Mouse (Mus musculus): ENCODE results near the gene Tnfrsf21. TPM values are rescaled to one million over a fixed set of nuclear protein-coding genes. Genes with fewer than 3 reads are reported as not detected.
A peak's percentile ranks its signal among the peaks of the same experiment; 100 is the strongest.

Gene Tnfrsf21
- polyA plus RNA-seq, 1 experiment from 2014 or later: 82.2 TPM

DNA sequence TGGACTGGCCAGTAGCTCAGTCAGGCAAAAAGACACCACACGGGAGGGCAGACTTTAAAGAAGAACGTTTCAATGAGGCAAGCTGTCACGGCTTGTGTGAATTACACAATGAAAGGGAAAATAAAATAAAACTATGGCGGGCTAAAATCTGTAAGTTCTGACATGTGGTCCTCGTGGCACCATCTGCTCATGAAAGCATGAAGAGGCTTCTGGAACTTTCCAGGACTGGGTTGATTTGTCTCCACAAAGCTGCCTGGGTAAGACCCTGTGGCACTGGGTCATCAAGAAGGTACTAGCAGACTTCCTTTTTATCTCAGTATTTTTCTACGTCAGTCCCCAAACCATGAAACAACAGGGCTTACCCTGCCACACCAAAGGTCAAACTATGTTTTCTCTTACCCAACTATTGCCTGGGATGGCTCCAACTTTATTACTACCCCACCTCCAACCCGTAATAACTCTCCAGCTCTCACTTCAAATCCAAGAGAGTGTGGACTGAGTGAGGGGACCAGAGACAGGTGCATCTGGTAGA is 16.8 kb upstream of the Tnfrsf21 start:
- H3K4me1 ChIP-seq (replicated peaks): no peaks in the 10 kb centered on the region
- no peak overlapping the region for H3K27ac ChIP-seq (replicated peaks)
- no peak overlapping the region for H3K4me2 ChIP-seq
- WGBS: 81% methylated on average over 7 of the region's 7 CpGs
- no peak for ATAC-seq (ENCODE audit: low FRiP score, low read depth)
- H3K9ac ChIP-seq: no peak overlapping the region
- no peaks in the 10 kb centered on the region for H3K36me3 ChIP-seq
- H3K4me3 ChIP-seq: no peak overlapping the region
- no peaks in the 10 kb centered on the region for H3K9me3 ChIP-seq
- H3K27me3 ChIP-seq: no peaks in the 10 kb centered on the region

DNA sequence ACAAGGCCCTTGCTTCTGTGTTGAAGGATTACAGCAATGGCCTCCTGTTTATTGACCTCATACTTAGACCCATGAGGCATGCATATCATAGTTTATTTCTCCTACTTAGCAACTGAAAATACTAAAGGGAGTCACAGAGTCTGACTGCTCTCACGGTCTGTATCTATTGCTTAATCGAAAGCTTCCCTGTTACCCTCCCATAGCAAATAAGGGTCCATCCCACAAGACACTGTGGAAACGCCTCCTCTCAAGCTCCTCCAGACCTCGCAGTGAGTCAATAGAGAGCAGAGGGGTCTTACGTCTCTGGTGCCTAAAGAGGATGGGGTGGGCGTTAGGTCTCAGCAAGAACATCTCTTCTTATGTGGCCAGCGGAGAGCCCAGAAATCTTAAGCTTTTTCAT is 15.8 kb upstream of the Tnfrsf21 start:
- Histone ChIP-seq H3K4me3 (no peak overlapping the region), H3K9ac (no peak overlapping the region), H3K27me3 (no peaks in the 10 kb centered on the region), H3K9me3 (no peaks in the 10 kb centered on the region), H3K4me1 (replicated peaks) (no peaks in the 10 kb centered on the region), H3K27ac (replicated peaks) (no peak overlapping the region), H3K36me3 (no peaks in the 10 kb centered on the region), H3K4me2 (no peak overlapping the region)
- ATAC-seq (ENCODE audit: low FRiP score, low read depth): no peak
- WGBS: 87% methylated on average over 7 of the region's 7 CpGs

DNA sequence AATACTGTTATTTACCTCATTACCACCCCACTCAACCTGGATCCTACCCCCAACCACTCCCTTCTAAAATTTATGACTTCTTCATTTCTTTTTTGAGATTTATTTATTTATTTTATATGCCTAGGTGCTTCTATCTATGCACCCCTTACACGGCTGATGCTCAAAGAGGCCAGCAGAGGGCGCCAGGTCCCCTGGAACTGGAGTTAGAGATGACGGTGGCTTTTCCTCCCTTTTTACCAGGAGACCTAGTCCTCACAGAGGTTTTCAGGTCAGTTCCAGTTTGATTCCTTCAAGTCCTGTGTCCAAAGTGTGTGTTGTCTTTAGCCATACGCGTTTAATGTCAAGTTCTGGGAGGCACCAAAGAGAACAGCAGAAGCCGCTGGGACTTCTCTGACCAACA is 3.6 kb upstream of the Tnfrsf21 start:
- H3K4me1 ChIP-seq (replicated peaks): peaks cover 6% of the 10 kb centered on the region
- no peaks in the 10 kb centered on the region for H3K9me3 ChIP-seq
- H3K9ac ChIP-seq: no peak overlapping the region
- no peak overlapping the region for H3K4me3 ChIP-seq
- H3K4me2 ChIP-seq: no peak overlapping the region
- H3K27ac ChIP-seq (replicated peaks): no peak overlapping the region
- WGBS: 20% methylated on average over 6 of the region's 6 CpGs
- no peaks in the 10 kb centered on the region for H3K36me3 ChIP-seq
- H3K27me3 ChIP-seq: no peaks in the 10 kb centered on the region
- no peak for ATAC-seq (ENCODE audit: low FRiP score, low read depth)

DNA sequence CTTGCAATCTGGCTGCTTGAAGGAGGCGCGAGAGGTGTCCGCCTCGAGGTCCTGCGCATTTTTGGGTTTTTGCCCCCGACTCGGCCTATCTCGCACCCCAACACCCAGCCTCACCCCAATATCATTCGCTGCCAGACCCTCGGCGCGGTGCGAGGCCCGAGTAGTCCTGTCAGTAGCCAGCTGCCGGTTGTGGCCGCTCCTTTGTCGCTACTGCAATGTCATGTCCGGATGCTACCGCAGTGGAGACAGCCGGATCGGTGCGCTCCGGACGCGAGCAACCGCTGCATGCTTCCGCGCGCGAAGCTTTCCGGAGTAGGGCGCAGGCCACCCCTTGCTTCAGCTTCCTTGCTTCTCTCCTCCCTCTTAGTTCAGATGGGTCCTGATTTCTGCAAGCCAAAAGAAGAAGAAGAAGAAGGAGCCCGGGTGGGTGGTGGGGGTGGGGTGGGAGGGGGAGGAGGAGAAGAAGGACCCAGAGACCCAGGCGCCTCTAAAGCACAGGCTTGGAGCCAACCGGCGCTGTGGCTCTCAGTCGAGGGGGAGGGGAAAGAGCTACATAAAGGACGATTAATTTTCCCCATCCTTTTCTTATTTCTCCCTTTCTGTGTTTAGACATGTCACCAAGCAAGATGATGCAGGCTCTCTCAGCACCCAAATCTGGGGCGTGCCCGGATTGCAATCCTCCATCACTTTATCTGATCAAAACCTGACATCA is 1.1 kb downstream of the Tnfrsf21 start:
- peak; percentile 65 for ATAC-seq (ENCODE audit: low FRiP score, low read depth)
- Histone ChIP-seq H3K4me3 (peak overlapping the region; percentile 95), H3K27ac (replicated peaks) (peak overlapping the region; percentile 96), H3K36me3 (peaks cover 4% of the 10 kb centered on the region; the same call in 1 of the 2 replicates), H3K4me1 (replicated peaks) (peaks cover 26% of the 10 kb centered on the region), H3K9ac (peak overlapping the region; percentile 99), H3K4me2 (peak overlapping the region; percentile 67), H3K9me3 (no peaks in the 10 kb centered on the region), H3K27me3 (no peaks in the 10 kb centered on the region)
- WGBS: under 1% methylated on average over 36 of the region's 40 CpGs

DNA sequence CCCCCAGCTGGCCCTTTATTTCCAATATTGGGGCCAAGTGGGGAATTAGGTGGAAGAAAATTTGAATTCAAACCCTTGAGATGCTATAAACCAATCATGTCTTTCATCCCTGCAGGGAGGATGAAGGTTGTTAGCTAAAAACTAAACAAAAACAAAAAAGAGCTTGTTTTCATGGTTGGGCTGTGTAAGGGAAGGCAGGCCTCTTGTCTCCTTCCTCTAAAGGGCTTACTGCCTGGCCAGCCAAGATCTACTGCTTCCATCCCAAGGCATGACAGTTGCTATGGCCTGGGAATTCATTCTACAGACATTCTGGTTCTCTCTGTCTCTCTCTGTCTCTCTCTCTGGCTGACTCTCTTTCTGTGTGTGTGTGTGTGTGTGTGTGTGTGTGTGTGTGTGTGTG is 1.7 kb downstream of the Tnfrsf21 start:
- Histone ChIP-seq H3K4me3 (peak overlapping the region; percentile 95), H3K27ac (replicated peaks) (peak overlapping the region; percentile 96), H3K4me2 (peak overlapping the region; percentile 67), H3K9me3 (no peaks in the 10 kb centered on the region), H3K9ac (peak overlapping the region; percentile 99), H3K4me1 (replicated peaks) (peaks cover 26% of the 10 kb centered on the region), H3K36me3 (peaks cover 6% of the 10 kb centered on the region; the same call in 1 of the 2 replicates), H3K27me3 (no peaks in the 10 kb centered on the region)
- ATAC-seq (ENCODE audit: low FRiP score, low read depth): no peak

DNA sequence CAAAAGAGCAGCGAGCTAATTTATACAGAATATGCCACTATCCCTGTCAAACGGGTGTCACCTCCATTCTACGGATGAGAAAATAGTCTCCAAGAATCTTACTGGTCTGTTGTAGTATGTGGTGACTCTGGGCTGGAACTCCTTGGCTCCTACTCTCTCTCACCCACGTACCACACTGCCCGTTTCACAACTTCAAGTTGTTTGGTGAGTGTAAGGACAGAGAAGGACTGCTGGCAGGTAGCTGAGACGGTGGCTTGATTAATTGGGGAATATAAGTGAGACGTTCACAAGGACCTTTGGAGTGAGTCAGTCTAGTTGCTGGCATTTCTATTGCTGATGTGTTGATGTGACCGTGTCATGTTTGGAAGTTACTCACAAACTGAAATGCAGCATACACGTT is 3.3 kb downstream of the Tnfrsf21 start:
- H3K4me3 ChIP-seq: no peak overlapping the region
- no peak overlapping the region for H3K27ac ChIP-seq (replicated peaks)
- no peak overlapping the region for H3K9ac ChIP-seq
- no peaks in the 10 kb centered on the region for H3K9me3 ChIP-seq
- WGBS: 92% methylated on average over 9 of the region's 9 CpGs
- H3K36me3 ChIP-seq: peaks cover 6% of the 10 kb centered on the region; the same call in 1 of the 2 replicates
- H3K27me3 ChIP-seq: no peaks in the 10 kb centered on the region
- H3K4me2 ChIP-seq: no peak overlapping the region
- no peak for ATAC-seq (ENCODE audit: low FRiP score, low read depth)
- H3K4me1 ChIP-seq (replicated peaks): peaks cover 26% of the 10 kb centered on the region

DNA sequence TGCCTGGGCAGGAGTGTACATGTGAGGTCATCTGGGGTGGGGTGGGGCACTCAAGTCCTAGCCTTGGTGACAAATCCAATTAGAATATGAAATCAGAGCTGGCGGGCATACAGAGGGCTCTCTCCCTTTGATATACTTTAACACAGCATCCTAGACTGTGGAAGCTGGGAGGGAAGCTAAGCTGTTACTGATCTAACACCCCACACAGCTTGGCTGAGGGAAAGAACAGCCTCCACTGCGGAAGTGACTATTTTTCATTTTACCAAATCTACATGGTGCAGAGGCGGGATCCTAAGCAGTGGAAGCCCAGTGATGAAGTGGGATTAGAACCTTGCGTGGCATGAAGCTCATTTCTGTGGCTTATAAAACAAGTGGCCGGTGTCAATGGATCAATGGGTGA is 4.7 kb downstream of the Tnfrsf21 start:
- Histone ChIP-seq H3K4me3 (no peak overlapping the region), H3K4me1 (replicated peaks) (peaks cover 26% of the 10 kb centered on the region), H3K9ac (no peak overlapping the region), H3K9me3 (no peaks in the 10 kb centered on the region), H3K27me3 (no peaks in the 10 kb centered on the region), H3K36me3 (peaks cover 6% of the 10 kb centered on the region; the same call in 1 of the 2 replicates), H3K4me2 (no peak overlapping the region), H3K27ac (replicated peaks) (no peak overlapping the region)
- ATAC-seq (ENCODE audit: low FRiP score, low read depth): no peak
- WGBS: 97% methylated on average over 5 of the region's 5 CpGs

DNA sequence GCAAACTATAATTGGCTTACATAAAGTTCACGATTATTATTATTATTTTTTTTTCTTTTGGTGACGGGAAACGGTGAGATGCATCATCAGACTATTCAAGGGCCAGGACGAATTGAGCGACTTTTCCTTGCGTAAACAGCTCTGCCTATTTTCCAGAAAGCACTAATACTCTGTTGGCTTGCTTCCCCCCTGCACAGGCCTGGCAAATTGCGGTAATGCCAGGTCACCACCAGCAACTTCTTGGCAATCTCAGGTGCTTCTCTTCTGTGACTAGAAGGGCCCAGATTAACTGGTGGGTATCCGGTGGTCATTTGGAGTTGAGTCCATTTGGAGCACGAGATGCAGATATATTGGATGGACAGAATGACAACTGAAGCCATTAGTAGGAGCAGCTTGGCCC is 5.7 kb downstream of the Tnfrsf21 start:
- 94% methylated on average over 9 of the region's 9 CpGs for WGBS
- H3K36me3 ChIP-seq: peaks cover 6% of the 10 kb centered on the region; the same call in 1 of the 2 replicates
- no peak overlapping the region for H3K4me2 ChIP-seq
- peaks cover 30% of the 10 kb centered on the region for H3K4me1 ChIP-seq (replicated peaks)
- H3K9me3 ChIP-seq: no peaks in the 10 kb centered on the region
- no peak overlapping the region for H3K4me3 ChIP-seq
- H3K27ac ChIP-seq (replicated peaks): no peak overlapping the region
- no peak for ATAC-seq (ENCODE audit: low FRiP score, low read depth)
- H3K27me3 ChIP-seq: no peaks in the 10 kb centered on the region
- no peak overlapping the region for H3K9ac ChIP-seq

DNA sequence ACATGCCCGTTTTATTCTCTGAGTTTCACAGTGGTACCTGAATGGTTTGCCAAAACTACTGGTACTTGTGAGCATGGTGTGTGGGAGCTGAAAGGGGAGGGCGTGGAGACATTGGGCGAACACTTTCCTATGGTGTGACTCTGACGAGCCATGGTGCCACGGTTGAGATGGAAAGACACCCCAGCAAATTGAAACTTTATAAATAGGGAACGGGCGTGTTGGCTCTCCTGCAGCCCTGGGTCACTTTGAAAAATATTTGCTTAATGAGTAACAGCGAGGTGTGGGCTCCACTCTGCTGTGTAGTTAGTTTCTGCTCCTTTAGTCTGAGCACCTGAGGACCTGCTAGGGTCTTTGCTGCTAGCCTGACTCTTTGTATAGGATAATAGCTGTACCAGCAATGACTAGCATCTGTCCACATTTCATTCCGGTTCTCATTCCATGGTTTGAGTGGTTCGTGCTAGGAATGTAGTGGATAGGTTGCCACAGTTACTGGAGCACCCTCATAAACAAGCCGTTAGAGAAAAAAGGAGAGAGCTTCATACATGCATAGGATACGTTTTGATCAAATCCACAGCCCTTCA is 7.4 kb downstream of the Tnfrsf21 start:
- Histone ChIP-seq H3K27me3 (no peaks in the 10 kb centered on the region), H3K27ac (replicated peaks) (no peak overlapping the region), H3K9ac (no peak overlapping the region), H3K36me3 (peaks cover 6% of the 10 kb centered on the region; the same call in 1 of the 2 replicates), H3K4me3 (no peak overlapping the region), H3K9me3 (no peaks in the 10 kb centered on the region), H3K4me1 (replicated peaks) (peaks cover 25% of the 10 kb centered on the region), H3K4me2 (no peak overlapping the region)
- WGBS: 91% methylated on average over 12 of the region's 12 CpGs
- no peak for ATAC-seq (ENCODE audit: low FRiP score, low read depth)

DNA sequence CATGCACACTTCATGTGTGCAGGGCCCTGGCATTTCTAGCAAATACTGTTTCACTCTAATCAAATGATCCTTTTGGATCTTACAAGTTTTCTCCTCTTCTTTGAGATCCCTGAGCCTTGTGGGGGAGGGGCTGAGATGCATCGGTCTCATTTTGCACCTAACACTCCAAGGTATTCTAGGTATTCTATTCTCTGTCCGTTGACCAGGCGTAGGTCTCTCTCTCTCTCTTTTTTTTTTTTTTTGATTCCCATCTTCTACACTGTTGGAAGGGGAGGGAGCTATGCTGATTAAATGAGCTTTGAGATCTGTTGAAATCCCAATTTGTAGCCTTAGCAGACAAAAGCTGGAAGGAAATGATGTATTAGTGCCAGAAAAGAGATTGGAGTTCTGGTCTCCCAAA is 8.2 kb downstream of the Tnfrsf21 start:
- H3K27ac ChIP-seq (replicated peaks): no peak overlapping the region
- no peak overlapping the region for H3K4me2 ChIP-seq
- ATAC-seq (ENCODE audit: low FRiP score, low read depth): no peak
- H3K27me3 ChIP-seq: no peaks in the 10 kb centered on the region
- H3K36me3 ChIP-seq: peaks cover 6% of the 10 kb centered on the region; the same call in 1 of the 2 replicates
- no peak overlapping the region for H3K9ac ChIP-seq
- no peak overlapping the region for H3K4me3 ChIP-seq
- H3K4me1 ChIP-seq (replicated peaks): peaks cover 20% of the 10 kb centered on the region
- H3K9me3 ChIP-seq: no peaks in the 10 kb centered on the region
- WGBS: 87% methylated on average over 3 of the region's 3 CpGs

DNA sequence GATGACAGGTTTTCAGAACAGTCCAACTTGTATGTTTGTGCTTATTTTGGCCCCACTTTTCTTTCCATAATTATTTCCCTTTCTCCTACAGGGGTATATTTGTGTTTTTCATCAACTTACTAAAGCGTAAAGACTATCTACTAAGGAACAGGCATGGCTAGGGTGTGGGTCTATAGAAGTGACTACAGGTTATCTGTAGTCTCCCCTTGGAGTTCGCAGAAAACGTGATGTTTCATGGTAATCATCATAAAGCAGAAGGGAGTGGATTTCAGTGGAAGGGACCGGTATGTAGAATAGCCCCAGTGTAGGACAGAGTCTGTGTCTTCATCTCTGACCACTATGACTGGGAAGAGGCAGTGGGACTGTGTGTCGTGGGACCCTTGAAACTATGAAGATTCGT is 8.7 kb downstream of the Tnfrsf21 start:
- no peak overlapping the region for H3K4me3 ChIP-seq
- 91% methylated on average over 6 of the region's 6 CpGs for WGBS
- no peak overlapping the region for H3K27ac ChIP-seq (replicated peaks)
- no peak overlapping the region for H3K4me2 ChIP-seq
- H3K36me3 ChIP-seq: peaks cover 6% of the 10 kb centered on the region; the same call in 1 of the 2 replicates
- ATAC-seq (ENCODE audit: low FRiP score, low read depth): no peak
- no peaks in the 10 kb centered on the region for H3K27me3 ChIP-seq
- no peaks in the 10 kb centered on the region for H3K9me3 ChIP-seq
- H3K4me1 ChIP-seq (replicated peaks): peaks cover 19% of the 10 kb centered on the region; the same call in 1 of the 2 replicates
- H3K9ac ChIP-seq: no peak overlapping the region

DNA sequence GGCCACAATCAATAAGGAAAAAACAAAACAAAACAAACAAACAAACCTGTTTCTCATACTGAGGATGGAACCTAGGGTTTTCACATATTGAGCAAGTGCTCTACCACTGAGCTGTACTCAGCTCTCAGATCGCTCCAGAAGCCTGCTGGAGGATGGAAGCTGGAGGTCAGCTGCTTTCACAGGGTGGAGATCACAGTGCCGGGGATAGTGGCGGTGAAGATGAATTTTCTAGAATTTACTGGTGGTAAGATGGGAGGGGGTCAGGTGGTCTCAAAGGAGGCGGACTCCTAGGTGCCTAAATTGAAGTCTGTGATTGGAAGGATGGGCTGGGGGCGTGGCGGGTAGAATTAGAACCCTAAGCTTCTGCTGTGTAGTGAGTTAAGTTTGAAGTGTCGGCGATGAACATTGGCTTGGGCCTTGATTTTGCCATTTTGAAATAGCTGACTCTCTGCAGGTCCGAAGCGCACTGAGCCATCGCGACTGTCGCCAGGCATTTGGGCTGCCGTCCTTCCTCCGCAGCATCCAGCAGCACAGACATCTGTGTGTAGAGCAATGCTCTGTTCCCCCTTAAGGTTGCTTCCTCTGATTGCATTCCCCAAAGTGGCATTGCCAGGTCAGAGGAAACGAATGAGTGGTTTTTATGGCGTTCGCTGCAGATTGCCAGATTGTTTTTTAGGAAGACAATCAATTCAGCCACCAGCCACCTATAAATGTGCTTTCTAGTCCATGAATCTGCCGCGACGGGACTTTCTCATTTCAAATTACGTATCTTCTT is 9.7 kb downstream of the Tnfrsf21 start:
- no peak overlapping the region for H3K4me3 ChIP-seq
- no peaks in the 10 kb centered on the region for H3K9me3 ChIP-seq
- 0 out of 2 replicates have a peak overlapping the region, but pooled peaks have one; percentile 6 for H3K4me2 ChIP-seq
- H3K36me3 ChIP-seq: peaks cover 6% of the 10 kb centered on the region; the same call in 1 of the 2 replicates
- no peaks in the 10 kb centered on the region for H3K27me3 ChIP-seq
- no peak overlapping the region for H3K9ac ChIP-seq
- no peak for ATAC-seq (ENCODE audit: low FRiP score, low read depth)
- WGBS: 82% methylated on average over 22 of the region's 22 CpGs
- H3K27ac ChIP-seq (replicated peaks): no peak overlapping the region
- peaks cover 16% of the 10 kb centered on the region; the same call in 1 of the 2 replicates for H3K4me1 ChIP-seq (replicated peaks)

All from hindbrain, embryonic 15.5 days (tissue).